Mouse (Mus musculus): ENCODE measurements around the gene Tcte1. TPM values are rescaled to one million over a fixed set of nuclear protein-coding genes. Genes with fewer than 3 reads are reported as not detected.
A peak's percentile ranks its signal among the peaks of the same experiment; 100 is the strongest.

Gene Tcte1
- polyA plus RNA-seq, 1 experiment from 2014 or later: 0.70 TPM

- Histone ChIP-seq H3K27me3 (ENCODE audit: insufficient read depth, low read length) (peaks cover 11% of the 10 kb centered on the region), H3K4me3 (ENCODE audit: low read depth, low read length) (no peak overlapping the region), H3K9me3 (ENCODE audit: low read depth, low read length) (no peaks in the 10 kb centered on the region), H3K4me1 (ENCODE audit: insufficient read depth) (no peaks in the 10 kb centered on the region), H3K27ac (ENCODE audit: low read depth) (no peak overlapping the region), H3K9ac (no peak overlapping the region), H3K4me2 (no peak overlapping the region), H3K36me3 (ENCODE audit: insufficient read depth) (no peaks in the 10 kb centered on the region)
- WGBS: 60% methylated on average over 16 of the region's 16 CpGs
- ATAC-seq (ENCODE audit: insufficient read depth): no peak
- no peak for DNase-seq
- no peak for TF ChIP-seq CTCF (IDR thresholded peaks at IDR 0.05; ENCODE audit: low read depth)
Measured at GRCm38 (mm10) chr17:45557998-45558862, 35.0 kb downstream of the Tcte1 start.

- H3K36me3 ChIP-seq (ENCODE audit: insufficient read depth): peaks cover 1% of the 10 kb centered on the region; the same call in 1 of the 2 replicates
- peaks cover 5% of the 10 kb centered on the region for H3K4me1 ChIP-seq (ENCODE audit: insufficient read depth)
- H3K27ac ChIP-seq (ENCODE audit: low read depth): no peak overlapping the region
- WGBS: 83% methylated on average over 15 of the region's 15 CpGs
- TF ChIP-seq CTCF (IDR thresholded peaks at IDR 0.05; ENCODE audit: low read depth): no peak
- H3K27me3 ChIP-seq (ENCODE audit: insufficient read depth, low read length): peaks cover 11% of the 10 kb centered on the region
- ATAC-seq (ENCODE audit: insufficient read depth) (no peak), DNase-seq (no peak)
- no peak overlapping the region for H3K4me3 ChIP-seq (ENCODE audit: low read depth, low read length)
- H3K4me2 ChIP-seq: no peak overlapping the region
- no peaks in the 10 kb centered on the region for H3K9me3 ChIP-seq (ENCODE audit: low read depth, low read length)
- H3K9ac ChIP-seq: no peak overlapping the region
Measured at GRCm38 (mm10) chr17:45559732-45560525, 36.7 kb downstream of the Tcte1 start.

- DNase-seq (no peak), ATAC-seq (ENCODE audit: insufficient read depth) (no peak)
- no peak overlapping the region for H3K4me3 ChIP-seq (ENCODE audit: low read depth, low read length)
- H3K27ac ChIP-seq (ENCODE audit: low read depth): no peak overlapping the region
- H3K9me3 ChIP-seq (ENCODE audit: low read depth, low read length): no peaks in the 10 kb centered on the region
- H3K4me1 ChIP-seq (ENCODE audit: insufficient read depth): peaks cover 7% of the 10 kb centered on the region
- H3K36me3 ChIP-seq (ENCODE audit: insufficient read depth): peaks cover 34% of the 10 kb centered on the region
- no peak overlapping the region for H3K9ac ChIP-seq
- H3K27me3 ChIP-seq (ENCODE audit: insufficient read depth, low read length): no peaks in the 10 kb centered on the region
- H3K4me2 ChIP-seq: peak overlapping the region; percentile 98
- 75% methylated on average over 12 of the region's 12 CpGs for WGBS
- no peak for TF ChIP-seq CTCF (IDR thresholded peaks at IDR 0.05; ENCODE audit: low read depth)
Measured at GRCm38 (mm10) chr17:45563216-45563615, 40.0 kb downstream of the Tcte1 start.

- TF ChIP-seq CTCF (IDR thresholded peaks at IDR 0.05; ENCODE audit: low read depth): peak; percentile 92
- DNase-seq (peak; percentile 95), ATAC-seq (ENCODE audit: insufficient read depth) (peak; percentile 83)
- Histone ChIP-seq H3K4me2 (peak within 1 kb of the TSS; percentile 98), H3K27ac (ENCODE audit: low read depth) (peak within 1 kb of the TSS; percentile 72), H3K9ac (peak within 1 kb of the TSS; percentile 91), H3K9me3 (ENCODE audit: low read depth, low read length) (no peaks in the 10 kb centered on the region), H3K27me3 (ENCODE audit: insufficient read depth, low read length) (no peaks in the 10 kb centered on the region), H3K36me3 (ENCODE audit: insufficient read depth) (peaks cover 41% of the 10 kb centered on the region), H3K4me3 (ENCODE audit: low read depth, low read length) (peak within 1 kb of the TSS; percentile 74), H3K4me1 (ENCODE audit: insufficient read depth) (peaks cover 7% of the 10 kb centered on the region)
- under 1% methylated on average over 51 of the region's 61 CpGs for WGBS
Measured at GRCm38 (mm10) chr17:45563655-45564530, 40.7 kb downstream of the Tcte1 start, which contains the start of gene Slc35b2. Gene Slc35b2 (plus strand): TSS chr17:45563874.

GRCm38 (mm10) chr17:45564531-45565084 is 41.4 kb downstream of the Tcte1 start:
- no peak for TF ChIP-seq CTCF (IDR thresholded peaks at IDR 0.05; ENCODE audit: low read depth)

GRCm38 (mm10) chr17:45565103-45565502 is 41.9 kb downstream of the Tcte1 start:
- H3K4me3 ChIP-seq (ENCODE audit: low read depth, low read length): peak overlapping the region; percentile 74
- no peaks in the 10 kb centered on the region for H3K9me3 ChIP-seq (ENCODE audit: low read depth, low read length)
- H3K4me1 ChIP-seq (ENCODE audit: insufficient read depth): peaks cover 7% of the 10 kb centered on the region
- H3K27ac ChIP-seq (ENCODE audit: low read depth): peak overlapping the region; percentile 72; the same call in 1 of the 2 replicates
- no peak for TF ChIP-seq CTCF (IDR thresholded peaks at IDR 0.05; ENCODE audit: low read depth)
- peak overlapping the region; percentile 98 for H3K4me2 ChIP-seq
- peaks cover 53% of the 10 kb centered on the region for H3K36me3 ChIP-seq (ENCODE audit: insufficient read depth)
- DNase-seq (no peak), ATAC-seq (ENCODE audit: insufficient read depth) (no peak)
- H3K9ac ChIP-seq: peak overlapping the region; percentile 91
- H3K27me3 ChIP-seq (ENCODE audit: insufficient read depth, low read length): no peaks in the 10 kb centered on the region
- 94% methylated on average over 11 of the region's 11 CpGs for WGBS

More at GRCm38 (mm10) chr17:45564531-45565084, 41.4 kb downstream of the Tcte1 start:
- no peaks in the 10 kb centered on the region for H3K9me3 ChIP-seq (ENCODE audit: low read depth, low read length)
- H3K27me3 ChIP-seq (ENCODE audit: insufficient read depth, low read length): no peaks in the 10 kb centered on the region
- peak overlapping the region; percentile 74 for H3K4me3 ChIP-seq (ENCODE audit: low read depth, low read length)
- peak overlapping the region; percentile 98 for H3K4me2 ChIP-seq
- peaks cover 48% of the 10 kb centered on the region for H3K36me3 ChIP-seq (ENCODE audit: insufficient read depth)
- DNase-seq (peak; percentile 30), ATAC-seq (ENCODE audit: insufficient read depth) (no peak)
- 8% methylated on average over 18 of the region's 18 CpGs for WGBS
- peak overlapping the region; percentile 91 for H3K9ac ChIP-seq
- peaks cover 7% of the 10 kb centered on the region for H3K4me1 ChIP-seq (ENCODE audit: insufficient read depth)
- peak overlapping the region; percentile 72 for H3K27ac ChIP-seq (ENCODE audit: low read depth)

Data from lung, embryonic 14.5 days (tissue).